Mouse (Mus musculus): ENCODE measurements around the gene Cdk7. TPM values are rescaled to one million over a fixed set of nuclear protein-coding genes. Genes with fewer than 3 reads are reported as not detected.
A peak's percentile ranks its signal among the peaks of the same experiment; 100 is the strongest.

Gene Cdk7
- 87.2 and 89.1 TPM in 2 replicates for polyA plus RNA-seq (2015; fragmentation: Nextera tagmentation; extraction: Ambion mirVana)

GRCm38 (mm10) chr13:100730861-100731176 lies at the start of gene Cdk7:
Cdk7 (minus strand) TSS chr13:100730939.
- peak within 1 kb of the TSS; percentile 85 for H3K4me3 ChIP-seq (replicated peaks; ENCODE audit: low read depth, low read length)
- H3K4me1 ChIP-seq (replicated peaks; ENCODE audit: insufficient read depth, low read length) = 0 out of 2 replicates have a peak, but pooled peaks cover 7% of the 10 kb centered on the region
- H3K36me3 ChIP-seq (ENCODE audit: insufficient read depth, low read length) = peaks cover 10% of the 10 kb centered on the region
- H3K27ac ChIP-seq = peak within 1 kb of the TSS; percentile 98
- no peaks in the 10 kb centered on the region for H3K27me3 ChIP-seq (ENCODE audit: insufficient read depth, low read length)
- peak; percentile 97 for ATAC-seq (replicated peaks; ENCODE audit: low FRiP score, low read depth)
- DNase-seq (ENCODE audit: low spot score) = peak; percentile 98
- peak within 1 kb of the TSS; percentile 87 for H3K9ac ChIP-seq (ENCODE audit: low read depth, low read length)
- peak within 1 kb of the TSS; percentile 83 for H3K4me2 ChIP-seq (ENCODE audit: low read length)
- H3K9me3 ChIP-seq (replicated peaks; ENCODE audit: low read length) = no peaks in the 10 kb centered on the region
- no peak for TF ChIP-seq CTCF (IDR thresholded peaks at IDR 0.05; ENCODE audit: low read depth)
- WGBS = under 1% methylated on average over 19 of the region's 19 CpGs

- Histone ChIP-seq H3K27me3 (ENCODE audit: insufficient read depth, low read length) (no peaks in the 10 kb centered on the region), H3K36me3 (ENCODE audit: insufficient read depth, low read length) (no peaks in the 10 kb centered on the region), H3K4me3 (replicated peaks; ENCODE audit: low read depth, low read length) (no peak overlapping the region), H3K9me3 (replicated peaks; ENCODE audit: low read length) (no peaks in the 10 kb centered on the region), H3K9ac (ENCODE audit: low read depth, low read length) (no peak overlapping the region), H3K4me1 (replicated peaks; ENCODE audit: insufficient read depth, low read length) (no peaks in the 10 kb centered on the region), H3K4me2 (ENCODE audit: low read length) (no peak overlapping the region), H3K27ac (no peak overlapping the region)
- no peak for TF ChIP-seq CTCF (IDR thresholded peaks at IDR 0.05; ENCODE audit: low read depth)
- 85% methylated on average over 3 of the region's 3 CpGs for WGBS
- ATAC-seq (replicated peaks; ENCODE audit: low FRiP score, low read depth) = no peak
- DNase-seq (ENCODE audit: low spot score) = no peak
Measured at GRCm38 (mm10) chr13:100777491-100777890, 46.8 kb upstream of the Cdk7 start.

- no peak for DNase-seq (ENCODE audit: low spot score)
- 63% methylated on average over 6 of the region's 6 CpGs for WGBS
- ATAC-seq (replicated peaks; ENCODE audit: low FRiP score, low read depth) = no peak
- H3K4me2 ChIP-seq (ENCODE audit: low read length) = no peak overlapping the region; the same call in 1 of the 2 replicates
- H3K36me3 ChIP-seq (ENCODE audit: insufficient read depth, low read length) = no peaks in the 10 kb centered on the region
- no peaks in the 10 kb centered on the region for H3K9me3 ChIP-seq (replicated peaks; ENCODE audit: low read length)
- no peak overlapping the region for H3K27ac ChIP-seq
- TF ChIP-seq CTCF (IDR thresholded peaks at IDR 0.05; ENCODE audit: low read depth) = no peak
- no peaks in the 10 kb centered on the region for H3K27me3 ChIP-seq (ENCODE audit: insufficient read depth, low read length)
- no peak overlapping the region for H3K4me3 ChIP-seq (replicated peaks; ENCODE audit: low read depth, low read length)
- H3K4me1 ChIP-seq (replicated peaks; ENCODE audit: insufficient read depth, low read length) = no peaks in the 10 kb centered on the region
- H3K9ac ChIP-seq (ENCODE audit: low read depth, low read length) = no peak overlapping the region
Measured at GRCm38 (mm10) chr13:100776710-100777109, 46.0 kb upstream of the Cdk7 start.

- Histone ChIP-seq H3K4me3 (replicated peaks; ENCODE audit: low read depth, low read length) (peak overlapping the region; percentile 65), H3K4me1 (replicated peaks; ENCODE audit: insufficient read depth, low read length) (no peaks in the 10 kb centered on the region), H3K36me3 (ENCODE audit: insufficient read depth, low read length) (no peaks in the 10 kb centered on the region), H3K27ac (no peak overlapping the region), H3K9me3 (replicated peaks; ENCODE audit: low read length) (no peaks in the 10 kb centered on the region), H3K4me2 (ENCODE audit: low read length) (peak overlapping the region; percentile 88), H3K9ac (ENCODE audit: low read depth, low read length) (peak overlapping the region; percentile 40; the same call in 1 of the 2 replicates), H3K27me3 (ENCODE audit: insufficient read depth, low read length) (no peaks in the 10 kb centered on the region)
- no peak for DNase-seq (ENCODE audit: low spot score)
- 11% methylated on average over 8 of the region's 8 CpGs for WGBS
- ATAC-seq (replicated peaks; ENCODE audit: low FRiP score, low read depth) = peak; percentile 17; the same call in 1 of the 2 replicates
- TF ChIP-seq CTCF (IDR thresholded peaks at IDR 0.05; ENCODE audit: low read depth) = no peak
Measured at GRCm38 (mm10) chr13:100776056-100776419, 45.3 kb upstream of the Cdk7 start.

GRCm38 (mm10) chr13:100775252-100776055 lies 44.7 kb upstream of the Cdk7 start, which contains the start of gene Cenph:
Cenph (minus strand) TSS chr13:100775899.
- under 1% methylated on average over 46 of the region's 46 CpGs for WGBS
- Histone ChIP-seq H3K9ac (ENCODE audit: low read depth, low read length) (peak within 1 kb of the TSS; percentile 63), H3K4me2 (ENCODE audit: low read length) (peak within 1 kb of the TSS; percentile 88), H3K4me3 (replicated peaks; ENCODE audit: low read depth, low read length) (peak within 1 kb of the TSS; percentile 65), H3K36me3 (ENCODE audit: insufficient read depth, low read length) (0 out of 2 replicates have a peak, but pooled peaks cover 3% of the 10 kb centered on the region), H3K27ac (no peak within 1 kb of the TSS), H3K9me3 (replicated peaks; ENCODE audit: low read length) (no peaks in the 10 kb centered on the region), H3K27me3 (ENCODE audit: insufficient read depth, low read length) (no peaks in the 10 kb centered on the region), H3K4me1 (replicated peaks; ENCODE audit: insufficient read depth, low read length) (no peaks in the 10 kb centered on the region)
- TF ChIP-seq CTCF (IDR thresholded peaks at IDR 0.05; ENCODE audit: low read depth) = no peak
- DNase-seq (ENCODE audit: low spot score) (peak; percentile 96), ATAC-seq (replicated peaks; ENCODE audit: low FRiP score, low read depth) (peak; percentile 93)

GRCm38 (mm10) chr13:100774704-100775103 lies 44.0 kb upstream of the Cdk7 start:
- TF ChIP-seq CTCF (IDR thresholded peaks at IDR 0.05; ENCODE audit: low read depth) = no peak
- ATAC-seq (replicated peaks; ENCODE audit: low FRiP score, low read depth) (no peak), DNase-seq (ENCODE audit: low spot score) (no peak)
- Histone ChIP-seq H3K4me3 (replicated peaks; ENCODE audit: low read depth, low read length) (peak overlapping the region; percentile 65), H3K9ac (ENCODE audit: low read depth, low read length) (peak overlapping the region; percentile 63; the same call in 1 of the 2 replicates), H3K36me3 (ENCODE audit: insufficient read depth, low read length) (0 out of 2 replicates have a peak, but pooled peaks cover 3% of the 10 kb centered on the region), H3K27me3 (ENCODE audit: insufficient read depth, low read length) (no peaks in the 10 kb centered on the region), H3K27ac (no peak overlapping the region), H3K9me3 (replicated peaks; ENCODE audit: low read length) (no peaks in the 10 kb centered on the region), H3K4me2 (ENCODE audit: low read length) (peak overlapping the region; percentile 88), H3K4me1 (replicated peaks; ENCODE audit: insufficient read depth, low read length) (no peaks in the 10 kb centered on the region)
